Mouse (Mus musculus): ENCODE measurements around the gene Ankrd55.
A peak's percentile ranks its signal among the peaks of the same experiment; 100 is the strongest.
"Not testable (repeated sequence)": the region's sequence is repeated elsewhere in the genome, so short reads cannot be mapped to it uniquely, and the experiment has no call there.

Gene Ankrd55

GRCm38 (mm10) chr13:112293092-112293491, 4.8 kb downstream of the Ankrd55 start:
- DNase-seq (ENCODE audit: extremely low spot score, low spot score): no peak

- DNase-seq (ENCODE audit: extremely low spot score, low spot score): no peak
Observed at GRCm38 (mm10) chr13:112294446-112294845, 6.2 kb downstream of the Ankrd55 start.

GRCm38 (mm10) chr13:112297781-112298180, 9.5 kb downstream of the Ankrd55 start:
- no peak for DNase-seq (ENCODE audit: extremely low spot score, low spot score)

GRCm38 (mm10) chr13:112303429-112303828, 15.2 kb downstream of the Ankrd55 start:
- no peak for DNase-seq (ENCODE audit: extremely low spot score, low spot score)

GRCm38 (mm10) chr13:112308672-112309071, 20.4 kb downstream of the Ankrd55 start:
- DNase-seq (ENCODE audit: extremely low spot score, low spot score): no peak

- not testable (repeated sequence) for DNase-seq (ENCODE audit: extremely low spot score, low spot score)
Observed at GRCm38 (mm10) chr13:112311611-112312010, 23.4 kb downstream of the Ankrd55 start.

- no peak for DNase-seq (ENCODE audit: extremely low spot score, low spot score)
Observed at GRCm38 (mm10) chr13:112315442-112315841, 27.2 kb downstream of the Ankrd55 start.

GRCm38 (mm10) chr13:112316622-112317482, 28.6 kb downstream of the Ankrd55 start:
- DNase-seq (ENCODE audit: extremely low spot score, low spot score): no peak

- DNase-seq (ENCODE audit: extremely low spot score, low spot score): no peak
Observed at GRCm38 (mm10) chr13:112318124-112318523, 29.9 kb downstream of the Ankrd55 start.

GRCm38 (mm10) chr13:112323591-112324266, 35.5 kb downstream of the Ankrd55 start:
- no peak for DNase-seq (ENCODE audit: extremely low spot score, low spot score)

GRCm38 (mm10) chr13:112325126-112325525, 36.9 kb downstream of the Ankrd55 start:
- no peak for DNase-seq (ENCODE audit: extremely low spot score, low spot score)

- DNase-seq (ENCODE audit: extremely low spot score, low spot score): no peak
Observed at GRCm38 (mm10) chr13:112326403-112326802, 38.2 kb downstream of the Ankrd55 start.

- DNase-seq (ENCODE audit: extremely low spot score, low spot score): no peak
Observed at GRCm38 (mm10) chr13:112326977-112327376, 38.7 kb downstream of the Ankrd55 start.

- no peak for DNase-seq (ENCODE audit: extremely low spot score, low spot score)
Observed at GRCm38 (mm10) chr13:112327511-112327910, 39.3 kb downstream of the Ankrd55 start.

GRCm38 (mm10) chr13:112330257-112330656, 42.0 kb downstream of the Ankrd55 start:
- no peak for DNase-seq (ENCODE audit: extremely low spot score, low spot score)

- peak; percentile 38 for DNase-seq (ENCODE audit: extremely low spot score, low spot score)
Observed at GRCm38 (mm10) chr13:112330919-112331681, 42.8 kb downstream of the Ankrd55 start.

- no peak for DNase-seq (ENCODE audit: extremely low spot score, low spot score)
Observed at GRCm38 (mm10) chr13:112331682-112332061, 43.4 kb downstream of the Ankrd55 start.

- no peak for DNase-seq (ENCODE audit: extremely low spot score, low spot score)
Observed at GRCm38 (mm10) chr13:112335531-112335930, 47.3 kb downstream of the Ankrd55 start.

GRCm38 (mm10) chr13:112337146-112337545, 48.9 kb downstream of the Ankrd55 start:
- DNase-seq (ENCODE audit: extremely low spot score, low spot score): no peak

GRCm38 (mm10) chr13:112340205-112340604, 52.0 kb downstream of the Ankrd55 start:
- no peak for DNase-seq (ENCODE audit: extremely low spot score, low spot score)

GRCm38 (mm10) chr13:112340761-112341160, 52.5 kb downstream of the Ankrd55 start:
- DNase-seq (ENCODE audit: extremely low spot score, low spot score): no peak
